Mouse (Mus musculus) thymus, postnatal 0 days (tissue): ENCODE results near the gene Zbtb7b. TPM values are rescaled to one million over a fixed set of nuclear protein-coding genes. Genes with fewer than 3 reads are reported as not detected.

Source experiments
- DNase-seq: peaks from one replicate; pipeline ENCODE4 v3.0.0-alpha.2; 2015; ENCODE audit warnings: low spot score
- polyA plus RNA-seq: library from polyadenylated mRNA; unstranded; fragments of >200 nt; fragmentation: Nextera tagmentation; extraction: Ambion mirVana; gene quantifications from 2 replicates; pipeline ENCODE4 v1.2.1, GENCODE M21; 2015

Zbtb7b gene
- polyA plus RNA-seq, 1 experiment from 2014 or later = 4.1 TPM

GRCm38 (mm10) chr3:89418861-89419250 lies 24.3 kb upstream of the Zbtb7b start:
- DNase-seq = no peak

- peak; percentile 97 for DNase-seq
These were observed 23.7 kb upstream of the Zbtb7b start, which contains the start of the genes Cks1b and Shc1 for GRCm38 (mm10) chr3:89418170-89418860. TSS of gene Cks1b (minus strand) at chr3:89418383. TSS of gene Shc1 (plus strand) at chr3:89418443.

DNA sequence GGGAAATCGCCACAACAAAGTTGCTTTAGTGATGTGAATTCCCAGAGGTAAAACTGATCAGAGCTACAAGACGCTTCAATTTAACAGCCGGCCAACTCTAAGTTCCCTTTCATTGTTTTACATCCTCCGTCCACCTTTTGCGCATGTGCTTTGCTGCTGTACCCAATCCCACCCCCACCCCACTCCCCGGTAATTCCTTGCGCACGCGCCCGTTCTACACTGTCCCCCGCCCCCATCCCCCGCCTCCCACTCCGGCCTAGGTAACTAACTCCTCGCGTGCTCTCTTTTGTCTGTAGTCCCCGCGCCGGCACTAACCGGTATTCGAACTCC lies 23.2 kb upstream of the Zbtb7b start:
- DNase-seq = no peak

- no peak for DNase-seq
These were observed 22.6 kb upstream of the Zbtb7b start for GRCm38 (mm10) chr3:89417131-89417530.

- DNase-seq = no peak
These were observed 21.6 kb upstream of the Zbtb7b start for GRCm38 (mm10) chr3:89416158-89416557.

- DNase-seq = peak; percentile 99
These were observed 17.2 kb upstream of the Zbtb7b start, which contains the start of gene Flad1 for GRCm38 (mm10) chr3:89411490-89412393. TSS of gene Flad1 (minus strand) at chr3:89411870.

DNA sequence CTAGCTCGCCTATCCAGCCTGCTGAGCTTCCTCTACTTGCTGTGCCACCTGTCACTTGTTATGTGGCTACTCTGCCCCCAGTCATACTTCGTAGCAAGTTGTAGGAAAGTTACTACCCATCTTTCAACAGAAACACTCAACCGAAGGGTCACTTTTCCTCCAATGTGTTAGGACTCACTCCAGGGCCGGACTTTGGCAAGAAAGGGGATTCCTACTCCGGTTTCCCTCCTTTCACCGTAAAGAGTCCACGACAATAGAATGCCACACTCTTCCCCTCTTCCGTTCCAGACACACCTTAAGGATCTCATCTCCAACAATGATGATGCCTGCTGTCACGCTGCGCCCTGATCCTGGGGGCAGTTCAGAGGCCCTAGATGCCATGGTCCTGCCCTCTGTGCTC lies 16.3 kb upstream of the Zbtb7b start:
- no peak for DNase-seq

DNA sequence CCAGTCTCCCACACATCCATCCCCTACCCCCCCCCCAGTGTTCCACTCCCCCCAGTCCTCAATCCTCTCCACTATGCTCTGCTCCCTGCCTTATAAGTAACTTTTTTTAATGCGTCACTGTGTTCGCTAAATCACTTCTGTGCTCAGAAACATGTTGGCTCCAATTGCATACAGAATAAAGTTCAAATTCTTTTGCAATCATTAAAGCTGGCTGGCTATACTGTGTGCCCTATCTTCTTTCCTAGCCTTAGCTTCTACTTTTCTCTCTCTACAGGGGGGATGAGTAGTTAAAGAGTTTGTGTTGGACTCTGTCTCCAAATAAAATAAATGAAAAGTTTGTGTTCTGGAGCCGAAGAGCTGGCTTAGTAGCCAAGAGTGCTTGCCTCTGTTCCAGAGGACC lies 15.1 kb upstream of the Zbtb7b start:
- DNase-seq = no peak

DNA sequence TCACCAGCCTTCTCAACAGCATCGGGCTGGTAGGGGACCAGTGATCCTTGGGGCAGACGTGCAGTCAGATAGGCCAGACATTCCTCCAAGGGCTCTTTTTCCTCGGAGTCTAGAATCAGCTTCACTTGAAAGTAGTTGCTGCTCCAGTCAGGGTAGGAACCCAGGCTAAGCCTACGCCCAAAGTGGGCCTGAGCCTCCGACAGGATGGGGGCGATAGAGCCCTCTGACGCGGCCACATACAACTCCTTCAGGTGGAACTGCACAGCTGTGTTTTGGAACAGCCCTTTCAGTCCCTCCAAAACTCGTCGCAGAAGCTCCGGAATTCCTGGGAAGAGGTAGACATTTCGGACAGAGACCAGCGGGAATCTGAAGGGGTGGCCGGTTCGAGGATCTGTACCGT lies 13.9 kb upstream of the Zbtb7b start:
- DNase-seq = no peak

GRCm38 (mm10) chr3:89406887-89407286 lies 12.3 kb upstream of the Zbtb7b start:
- DNase-seq = no peak

DNA sequence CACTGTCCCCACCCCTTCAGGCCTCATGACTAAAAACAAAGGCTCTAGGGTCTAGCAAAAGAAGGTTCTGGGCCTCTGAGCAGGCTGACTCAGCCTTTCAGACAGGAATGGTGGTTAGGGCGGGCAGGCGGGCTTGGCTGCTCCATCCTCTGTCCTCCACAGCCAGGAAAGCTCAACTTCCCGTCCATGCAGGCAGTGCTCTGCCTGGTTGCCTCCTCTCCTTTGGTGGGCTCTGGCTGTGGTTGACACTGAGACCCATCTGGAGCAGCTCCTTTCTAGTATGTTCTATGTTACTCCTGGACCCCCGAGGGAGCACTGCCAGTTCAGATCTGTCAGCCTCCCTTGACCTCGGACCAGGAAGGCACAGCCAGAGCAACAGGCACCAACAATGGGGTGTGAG lies 8.1 kb upstream of the Zbtb7b start, which contains the start of gene Lenep:
Gene Lenep (minus strand): TSS at position 101 of the 400 bp plus-strand sequence.
- no peak for DNase-seq

GRCm38 (mm10) chr3:89401329-89401728 lies 6.8 kb upstream of the Zbtb7b start:
- DNase-seq = no peak

DNA sequence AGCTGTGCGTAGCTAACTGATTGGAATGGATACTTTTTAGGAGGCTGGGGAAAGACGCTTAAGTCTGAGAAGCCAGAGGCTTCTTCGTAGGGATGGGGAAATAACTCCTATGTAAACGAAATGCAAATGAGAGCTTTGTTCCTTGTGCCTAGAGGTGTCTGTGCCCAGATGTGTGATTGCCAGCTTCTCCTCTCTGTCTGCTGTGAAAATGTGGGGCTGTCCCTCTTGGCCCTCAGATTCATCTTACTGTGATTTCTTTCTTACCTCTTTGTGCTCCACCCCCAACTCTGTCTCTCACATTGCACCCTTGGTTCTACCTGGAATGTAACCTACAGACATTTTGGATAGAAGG lies 2.1 kb upstream of the Zbtb7b start:
- DNase-seq = no peak

GRCm38 (mm10) chr3:89395806-89396653 lies 1.5 kb upstream of the Zbtb7b start:
- peak; percentile 77 for DNase-seq

GRCm38 (mm10) chr3:89395419-89395805 lies 836 bp upstream of the Zbtb7b start:
- no peak for DNase-seq

DNA sequence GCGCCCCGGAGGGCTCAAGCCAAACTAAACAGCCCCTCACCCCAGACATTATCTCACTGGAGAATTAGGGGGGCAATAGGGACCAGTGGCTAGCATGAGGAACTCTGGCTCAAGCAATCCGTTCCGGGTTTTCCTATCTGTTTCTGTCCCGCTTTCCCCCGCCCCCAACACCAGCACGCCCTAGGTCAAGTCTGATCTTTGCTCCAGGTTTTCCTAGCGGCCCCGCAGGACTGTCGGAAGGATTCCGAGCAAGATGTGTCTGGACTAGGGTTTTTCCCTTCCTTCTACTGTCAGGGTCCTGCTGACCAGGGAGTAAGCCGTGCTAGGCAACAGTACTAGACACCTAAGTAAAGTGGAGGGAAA lies 299 bp upstream of the Zbtb7b start:
- DNase-seq = no peak

DNA sequence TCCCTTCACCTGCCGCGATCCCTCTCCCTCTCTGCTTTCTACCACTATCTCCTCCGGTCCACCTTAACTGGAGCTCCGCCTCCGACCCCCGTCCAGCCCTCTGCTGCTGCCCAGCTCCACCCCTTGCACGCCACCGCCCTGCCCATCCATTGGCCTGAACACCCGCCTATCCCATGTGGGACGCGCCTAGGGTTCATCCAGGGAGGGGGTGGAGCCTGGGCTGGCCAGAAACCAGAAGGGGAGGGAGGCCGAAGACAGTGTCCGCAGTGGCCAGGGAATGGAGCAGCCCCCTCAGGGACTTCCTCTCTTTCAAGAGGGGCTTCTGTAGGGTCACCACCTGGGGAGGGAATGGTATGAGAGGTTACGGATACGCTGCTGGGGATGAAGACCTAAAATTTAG lies 971 bp downstream of the Zbtb7b start:
- DNase-seq = peak; percentile 34

DNA sequence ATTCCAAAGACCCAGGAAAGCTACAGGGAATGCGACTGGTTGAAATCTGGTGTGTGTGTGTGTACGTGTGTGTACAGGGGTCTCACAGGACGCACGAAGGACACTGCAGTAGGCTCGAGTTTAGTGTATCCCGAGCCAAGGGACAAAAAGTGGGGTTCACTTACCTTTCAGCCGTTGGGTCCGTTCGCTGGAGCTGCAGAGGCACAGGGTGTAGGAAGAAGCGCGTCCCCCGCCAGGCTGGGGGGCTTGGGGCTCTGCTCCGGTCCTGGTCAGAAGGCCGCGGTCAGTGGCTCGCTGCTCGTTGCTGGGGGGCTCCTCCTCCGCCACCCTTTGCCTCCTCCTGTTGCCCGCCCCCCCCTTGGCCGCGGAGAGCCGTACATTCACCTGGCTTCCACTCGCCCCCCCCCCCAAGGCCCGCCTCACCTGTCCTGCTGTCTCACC lies 1.7 kb downstream of the Zbtb7b start:
- DNase-seq = peak; percentile 7

DNA sequence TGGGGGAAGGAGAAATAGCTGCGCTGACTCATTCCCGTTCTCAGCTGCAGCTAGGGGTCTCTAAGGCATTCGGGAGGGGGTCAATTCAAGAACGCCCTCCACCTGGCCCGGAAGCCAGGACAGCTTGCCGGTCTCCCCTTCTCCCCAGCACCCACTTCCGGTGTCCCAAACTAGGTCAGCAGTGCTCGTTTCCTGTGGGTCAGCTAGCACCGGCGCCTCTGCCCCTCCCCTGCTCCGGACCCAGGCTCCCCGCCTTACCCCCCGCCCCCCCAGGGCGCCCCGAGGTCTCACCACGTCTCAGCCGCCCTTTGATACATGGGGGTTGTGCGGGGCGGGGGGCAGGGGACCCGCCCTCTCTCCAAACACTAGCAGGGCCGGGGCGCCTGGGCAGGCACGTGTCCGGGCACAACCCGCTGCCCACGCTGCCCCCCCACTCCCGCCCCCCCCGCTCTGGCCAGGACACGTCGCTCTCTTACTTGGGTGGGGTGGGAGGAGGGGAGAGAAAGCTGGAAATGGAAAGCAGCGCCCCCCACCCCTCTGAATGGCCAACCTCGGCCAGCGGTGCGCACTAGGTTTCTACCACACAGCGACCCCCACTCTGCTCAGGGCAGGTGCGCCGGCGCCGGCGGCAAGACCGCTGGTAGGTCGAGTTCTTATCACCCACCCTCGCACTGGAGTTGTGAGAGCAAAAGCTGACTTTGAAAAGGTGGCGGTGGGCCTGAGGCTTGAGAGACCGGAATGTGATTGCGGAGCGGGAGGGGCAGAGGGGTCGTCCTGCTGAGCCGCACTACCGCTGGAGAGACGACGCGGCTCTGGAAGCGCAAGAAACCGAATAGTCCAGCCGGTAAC lies 2.7 kb downstream of the Zbtb7b start:
- DNase-seq = peak; percentile 25
